Mouse (Mus musculus) forebrain, embryonic 12.5 days (tissue): ENCODE results near the gene Eif4e3. TPM values are rescaled to one million over a fixed set of nuclear protein-coding genes. Genes with fewer than 3 reads are reported as not detected.

Experiments used
- ATAC-seq: fragments of 200-750 bp; cut with Nextera tagmentation; 2 replicates; pipeline ENCODE4 v1.8.0; 2017; ENCODE audit warnings: moderate TSS enrichment; ENCODE audit not compliant: low FRiP score
- H3K27ac ChIP-seq: fragments of 300-500 bp; sonication (generic); 2 replicates; pipeline ENCODE4 v1.5.1; 2016; ENCODE audit warnings: mild to moderate bottlenecking
- H3K27me3 ChIP-seq: fragments of 300-500 bp; sonication (generic); 2 replicates; pipeline ENCODE4 v1.6.1; 2016; ENCODE audit warnings: mild to moderate bottlenecking
- H3K36me3 ChIP-seq: fragments of 300-500 bp; sonication (generic); replicated peaks from 2 replicates; pipeline ENCODE4 v1.6.1; 2016; ENCODE audit warnings: mild to moderate bottlenecking
- H3K4me1 ChIP-seq: fragments of 300-500 bp; sonication (generic); 2 replicates; pipeline ENCODE4 v1.6.1; 2016
- H3K4me2 ChIP-seq: fragments of 300-500 bp; sonication (generic); 2 replicates; pipeline ENCODE4 v1.6.1; 2016; ENCODE audit warnings: mild to moderate bottlenecking, moderate library complexity
- H3K4me3 ChIP-seq: fragments of 300-500 bp; sonication (generic); replicated peaks from 2 replicates; pipeline ENCODE4 v1.5.1; 2016; ENCODE audit warnings: mild to moderate bottlenecking
- H3K9ac ChIP-seq: fragments of 300-500 bp; sonication (generic); 2 replicates; pipeline ENCODE4 v1.6.1; 2016; ENCODE audit warnings: mild to moderate bottlenecking
- H3K9me3 ChIP-seq: fragments of 300-500 bp; sonication (generic); 2 replicates; pipeline ENCODE4 v1.6.1; 2016
- WGBS: fragments of 180-500 bp; shearing (Covaris S2); methylation state at CpG from one replicate; pipeline ENCODE4 v1.1.7; 2016; 5-methylcytosine and 5-hydroxymethylcytosine counted together
- polyA plus RNA-seq: library from polyadenylated mRNA; unstranded; fragments of >200 nt; fragmentation: Nextera tagmentation; extraction: Ambion mirVana; gene quantifications from 2 replicates; pipeline ENCODE4 v1.2.1, GENCODE M21; 2016

Eif4e3 gene
- polyA plus RNA-seq, 1 experiment from 2014 or later: 12.7 TPM

DNA sequence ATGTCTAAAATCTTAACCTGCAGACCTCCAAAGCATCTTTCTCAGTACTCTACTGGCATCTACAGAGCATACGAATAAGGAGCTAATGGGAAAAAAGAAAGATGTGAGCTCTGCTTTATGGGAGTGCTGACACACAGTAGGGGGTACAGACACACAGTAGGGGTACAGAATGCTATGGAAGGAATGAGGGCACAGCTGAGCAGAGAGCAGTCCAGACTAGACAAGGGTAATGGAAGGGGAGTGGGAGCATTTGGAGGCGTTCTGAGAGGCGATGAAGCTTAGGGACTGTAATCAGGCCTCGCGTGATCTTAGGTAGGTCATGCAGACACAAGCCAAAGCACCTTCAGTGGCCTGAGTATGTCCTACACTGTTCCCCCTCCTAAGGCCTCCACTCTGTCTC is 17.4 kb upstream of the Eif4e3 start:
- H3K27ac ChIP-seq: no peak overlapping the region
- ATAC-seq: no peak
- H3K4me3 ChIP-seq: no peak overlapping the region
- H3K9ac ChIP-seq: no peak overlapping the region
- H3K9me3 ChIP-seq: no peaks in the 10 kb centered on the region
- 0 out of 2 replicates have a peak, but pooled peaks cover 4% of the 10 kb centered on the region for H3K27me3 ChIP-seq
- WGBS: 85% methylated on average over 5 of the region's 5 CpGs
- no peaks in the 10 kb centered on the region for H3K36me3 ChIP-seq
- H3K4me2 ChIP-seq: no peak overlapping the region
- no peaks in the 10 kb centered on the region for H3K4me1 ChIP-seq

DNA sequence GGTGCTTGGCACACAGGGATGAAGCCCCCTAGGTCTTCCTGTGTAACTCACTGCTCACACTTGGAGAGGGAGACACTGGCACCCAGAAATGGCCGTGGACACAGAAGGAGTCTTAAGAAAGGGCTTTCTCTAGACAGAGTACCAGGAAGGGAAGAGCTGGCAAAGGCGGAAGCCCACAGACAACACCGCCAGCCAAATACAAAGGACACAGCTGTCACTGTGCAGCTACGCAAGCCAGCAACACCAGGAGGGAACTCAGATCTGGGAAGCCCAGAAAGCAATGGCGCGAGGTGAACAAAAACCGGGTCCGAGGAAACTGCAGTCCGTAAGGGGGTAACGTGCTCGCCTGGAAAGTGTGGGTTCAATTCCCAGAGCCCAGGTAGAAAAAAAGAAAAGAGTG is 11.5 kb upstream of the Eif4e3 start:
- 0 out of 2 replicates have a peak, but pooled peaks have one; percentile 17 for ATAC-seq
- no peaks in the 10 kb centered on the region for H3K9me3 ChIP-seq
- H3K27me3 ChIP-seq: no peaks in the 10 kb centered on the region
- H3K4me1 ChIP-seq: peaks cover 10% of the 10 kb centered on the region; the same call in 1 of the 2 replicates
- 73% methylated on average over 11 of the region's 11 CpGs for WGBS
- no peaks in the 10 kb centered on the region for H3K36me3 ChIP-seq
- no peak overlapping the region for H3K4me3 ChIP-seq
- H3K4me2 ChIP-seq: no peak overlapping the region
- peak overlapping the region; percentile 26; the same call in 1 of the 2 replicates for H3K27ac ChIP-seq
- no peak overlapping the region for H3K9ac ChIP-seq

DNA sequence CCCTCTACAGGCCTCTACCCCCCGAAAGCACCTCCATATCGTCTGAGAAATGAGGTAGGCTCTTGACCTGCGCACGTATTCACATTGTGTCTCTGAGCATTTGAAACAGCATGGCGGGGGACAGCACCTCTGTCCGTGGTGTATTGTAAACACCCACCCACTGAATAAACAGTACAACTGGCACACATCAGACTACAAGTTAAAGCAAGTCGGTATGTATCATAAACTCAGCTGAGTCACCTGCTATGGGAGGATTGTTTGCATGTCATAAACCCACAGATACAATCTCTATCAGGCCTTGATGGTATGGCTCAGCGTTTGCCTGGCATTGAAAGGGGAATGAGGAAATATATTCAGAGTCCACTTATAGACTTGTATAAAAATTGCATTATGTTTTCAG is 10.8 kb upstream of the Eif4e3 start:
- WGBS: 88% methylated on average over 8 of the region's 8 CpGs
- no peaks in the 10 kb centered on the region for H3K36me3 ChIP-seq
- no peak overlapping the region for H3K9ac ChIP-seq
- H3K27me3 ChIP-seq: no peaks in the 10 kb centered on the region
- ATAC-seq: no peak
- peaks cover 10% of the 10 kb centered on the region; the same call in 1 of the 2 replicates for H3K4me1 ChIP-seq
- no peaks in the 10 kb centered on the region for H3K9me3 ChIP-seq
- H3K4me2 ChIP-seq: no peak overlapping the region
- H3K4me3 ChIP-seq: no peak overlapping the region
- no peak overlapping the region for H3K27ac ChIP-seq

DNA sequence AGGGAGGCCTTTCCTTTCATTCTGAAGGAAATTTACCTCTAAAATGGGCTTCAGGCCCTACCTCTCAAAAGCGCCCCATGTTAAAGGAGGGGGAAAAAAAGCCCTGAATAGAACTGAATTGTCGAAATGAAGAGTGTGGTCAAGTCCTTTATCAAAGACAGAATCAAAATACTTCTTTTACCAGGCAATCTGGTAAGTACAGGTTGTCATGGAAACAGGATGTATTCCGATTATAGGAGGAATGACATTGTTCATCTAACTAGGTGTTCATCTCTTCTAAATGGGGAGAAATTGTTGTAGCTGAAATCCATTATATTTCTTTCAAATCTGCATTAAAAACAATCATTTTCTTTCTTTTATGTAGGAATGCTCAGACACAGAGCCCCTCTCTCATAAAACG is 7.9 kb upstream of the Eif4e3 start:
- Histone ChIP-seq H3K4me1 (peaks cover 28% of the 10 kb centered on the region), H3K27ac (no peak overlapping the region), H3K9ac (no peak overlapping the region), H3K36me3 (no peaks in the 10 kb centered on the region), H3K9me3 (no peaks in the 10 kb centered on the region), H3K27me3 (no peaks in the 10 kb centered on the region), H3K4me2 (no peak overlapping the region), H3K4me3 (no peak overlapping the region)
- ATAC-seq: no peak
- WGBS: 51% methylated on average over 4 of the region's 4 CpGs

DNA sequence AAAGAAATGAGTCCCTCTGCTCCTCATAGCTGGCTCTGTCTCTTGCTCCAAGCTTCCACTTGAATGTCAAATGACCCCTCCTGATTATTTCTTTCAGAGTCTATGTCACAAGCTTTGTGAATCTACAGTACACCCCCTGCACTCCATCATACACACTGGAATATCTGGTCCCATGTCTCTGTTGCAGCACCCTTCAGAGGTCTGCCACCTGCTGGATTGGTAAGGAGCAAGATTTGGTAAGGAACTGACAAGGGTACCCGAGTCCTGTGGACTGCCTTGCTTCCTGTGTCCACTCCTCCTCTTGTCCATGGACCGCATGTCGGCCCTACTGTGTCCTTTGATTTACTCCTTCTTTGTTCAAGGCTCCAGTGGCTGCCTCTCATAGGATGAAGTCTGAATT is 5.2 kb upstream of the Eif4e3 start:
- Histone ChIP-seq H3K4me3 (no peak overlapping the region), H3K9me3 (no peaks in the 10 kb centered on the region), H3K27me3 (peaks cover 9% of the 10 kb centered on the region; the same call in 1 of the 2 replicates), H3K36me3 (no peaks in the 10 kb centered on the region), H3K4me1 (peaks cover 44% of the 10 kb centered on the region), H3K4me2 (no peak overlapping the region), H3K27ac (no peak overlapping the region), H3K9ac (no peak overlapping the region)
- ATAC-seq: no peak
- WGBS: 76% methylated on average over 3 of the region's 3 CpGs

DNA sequence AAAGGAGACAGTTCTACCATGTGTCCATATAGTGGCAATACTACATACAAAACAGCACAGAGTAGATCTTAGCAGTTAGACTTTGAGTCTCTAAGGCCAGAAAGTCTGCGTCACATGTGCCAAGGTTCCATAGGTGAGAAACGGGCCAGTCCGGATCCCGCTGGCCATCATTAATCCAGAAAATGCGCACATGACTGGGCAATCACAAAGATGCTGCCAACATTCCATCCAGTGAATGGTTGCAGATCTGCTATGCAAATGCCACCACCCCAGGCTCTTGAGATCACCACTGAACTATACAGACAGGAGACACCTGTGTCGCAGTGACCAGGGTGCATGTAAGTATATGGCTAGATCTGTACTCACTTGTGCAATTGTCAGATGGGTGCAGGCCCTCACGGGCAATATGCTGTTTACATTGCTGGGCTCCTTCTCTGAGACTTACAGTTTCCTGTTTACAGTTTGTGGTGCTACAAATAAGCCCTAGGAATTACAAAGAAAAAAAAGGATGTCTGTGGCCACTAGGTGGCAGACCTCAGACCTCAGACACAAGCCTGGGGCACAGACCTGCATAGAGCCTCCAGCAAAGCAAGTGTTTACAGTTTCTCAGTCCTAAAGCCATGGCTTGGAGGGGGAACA is 4.0 kb upstream of the Eif4e3 start:
- WGBS: 56% methylated on average over 7 of the region's 7 CpGs

DNA sequence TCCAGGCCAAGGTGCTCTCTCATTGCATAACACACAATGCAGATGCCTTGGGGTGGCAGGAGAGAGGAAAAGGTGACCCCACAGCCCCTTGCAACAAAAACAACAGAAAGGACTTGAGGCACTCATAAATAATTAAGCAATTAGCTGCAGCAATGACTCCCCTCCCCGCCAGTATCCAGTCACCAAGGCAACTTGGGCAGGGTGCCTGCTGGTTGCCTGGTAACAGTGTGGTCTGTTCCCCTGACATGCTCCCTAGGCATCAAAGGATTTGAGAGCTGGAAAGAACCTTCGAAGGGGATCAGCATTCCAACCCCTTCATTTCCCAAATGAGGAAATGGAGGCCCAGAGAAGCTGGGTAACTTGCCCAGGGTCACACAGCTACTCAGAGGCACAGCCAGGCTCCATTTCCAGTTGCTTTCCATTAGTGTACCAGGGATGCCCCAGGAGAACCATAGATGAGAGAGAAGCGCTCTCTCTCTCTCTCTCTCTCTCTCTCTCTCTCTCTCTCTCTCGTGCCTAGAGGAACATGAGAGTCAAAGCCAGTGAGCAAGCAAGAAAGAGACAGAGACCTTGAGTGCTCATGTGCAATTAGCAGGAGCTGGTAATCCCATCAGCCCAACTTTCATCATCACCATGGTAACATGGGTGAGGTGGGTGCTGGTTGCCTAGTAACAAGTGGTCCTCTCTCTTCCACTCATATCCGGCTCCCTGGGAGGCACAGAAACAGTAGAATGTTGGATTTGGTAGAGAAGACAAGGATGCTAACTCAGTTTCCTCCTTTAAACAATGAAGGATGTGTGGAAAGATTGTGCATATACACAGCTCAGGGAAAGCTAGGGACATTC is 3.1 kb upstream of the Eif4e3 start:
- ATAC-seq: peak; percentile 84
- Histone ChIP-seq H3K36me3 (no peaks in the 10 kb centered on the region), H3K4me1 (peaks cover 57% of the 10 kb centered on the region), H3K4me3 (no peak overlapping the region), H3K9me3 (no peaks in the 10 kb centered on the region), H3K27me3 (peaks cover 15% of the 10 kb centered on the region), H3K4me2 (peak overlapping the region; percentile 24; the same call in 1 of the 2 replicates), H3K27ac (peak overlapping the region; percentile 87), H3K9ac (no peak overlapping the region)
- WGBS: 11% methylated on average over 5 of the region's 5 CpGs

More for the DNA sequence above, 4.0 kb upstream of the Eif4e3 start:
- Histone ChIP-seq H3K4me1 (peaks cover 52% of the 10 kb centered on the region), H3K27ac (peak overlapping the region; percentile 87), H3K9ac (no peak overlapping the region), H3K4me2 (no peak overlapping the region), H3K9me3 (no peaks in the 10 kb centered on the region), H3K27me3 (peaks cover 9% of the 10 kb centered on the region; the same call in 1 of the 2 replicates), H3K36me3 (no peaks in the 10 kb centered on the region), H3K4me3 (no peak overlapping the region)
- ATAC-seq: peak; percentile 28; the same call in 1 of the 2 replicates

DNA sequence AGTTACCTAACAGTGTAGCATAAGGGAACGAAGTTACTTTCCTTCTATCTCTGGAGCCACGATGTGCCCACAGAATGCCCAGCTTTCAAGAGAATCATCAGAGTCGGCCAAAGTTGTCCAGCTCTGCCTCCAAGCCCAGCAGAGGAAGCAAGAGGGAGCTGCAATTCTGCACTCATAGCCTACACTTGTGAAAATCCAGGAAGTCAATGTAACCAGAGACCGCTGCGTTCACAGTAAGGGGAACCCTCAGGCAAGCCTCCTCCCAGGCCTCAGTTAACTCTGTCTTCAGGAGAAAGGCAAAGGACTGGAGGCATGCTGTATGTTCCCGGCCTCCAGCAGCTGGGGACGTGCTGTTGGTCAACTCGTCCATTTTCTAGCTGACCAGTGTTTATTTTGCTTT is 719 bp upstream of the Eif4e3 start:
- Histone ChIP-seq H3K9ac (0 out of 2 replicates have a peak overlapping the region, but pooled peaks have one; percentile 79), H3K9me3 (no peaks in the 10 kb centered on the region), H3K27ac (peak overlapping the region; percentile 75)

DNA sequence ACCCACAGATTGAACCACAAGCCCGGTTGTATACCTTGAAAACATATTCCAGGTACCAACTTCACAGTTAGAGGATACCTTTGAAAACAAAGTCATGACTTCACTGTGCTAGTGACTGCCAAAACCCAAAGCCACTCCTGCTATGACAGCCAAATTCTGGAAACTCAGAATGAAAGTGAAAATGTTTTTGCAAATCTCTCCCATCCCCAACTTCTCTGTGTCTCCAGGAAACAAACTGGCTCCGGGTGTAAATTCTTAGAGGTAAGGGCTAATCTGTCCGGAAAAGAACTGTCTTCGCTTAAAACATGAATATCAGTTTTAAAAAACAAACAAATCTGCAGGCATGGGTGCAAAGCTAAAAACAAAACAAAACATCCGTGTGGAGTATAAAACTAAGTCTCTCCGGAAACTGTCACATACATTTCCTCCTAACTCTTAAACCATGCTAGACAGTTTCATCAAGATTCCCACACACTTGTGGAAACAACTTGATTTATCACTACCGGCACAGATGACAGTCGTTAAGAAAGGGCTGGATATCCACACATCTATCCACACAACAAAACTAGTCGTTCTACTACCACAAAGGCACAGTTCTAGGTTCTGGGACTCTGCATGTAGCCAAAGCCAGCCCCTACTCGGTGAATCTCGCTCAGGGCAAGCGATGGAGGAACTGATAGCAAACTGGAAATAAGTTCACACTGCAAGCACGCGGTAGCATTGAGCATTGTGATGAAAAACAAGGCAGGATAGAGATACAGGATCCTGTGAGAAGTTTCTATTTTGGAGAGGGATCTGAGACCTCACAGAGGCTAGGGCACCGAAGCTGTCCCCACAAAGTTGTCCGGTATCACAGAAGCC is 884 bp downstream of the Eif4e3 start:
- no peak for ATAC-seq
- peak overlapping the region; percentile 81 for H3K4me3 ChIP-seq
- H3K27me3 ChIP-seq: peaks cover 24% of the 10 kb centered on the region
- H3K4me1 ChIP-seq: peaks cover 58% of the 10 kb centered on the region
- H3K9me3 ChIP-seq: no peaks in the 10 kb centered on the region
- no peaks in the 10 kb centered on the region for H3K36me3 ChIP-seq
- peak overlapping the region; percentile 88 for H3K4me2 ChIP-seq
- 34% methylated on average over 16 of the region's 16 CpGs for WGBS
- H3K9ac ChIP-seq: peak overlapping the region; percentile 79
- H3K27ac ChIP-seq: no peak overlapping the region

More for the DNA sequence above, 719 bp upstream of the Eif4e3 start:
- peaks cover 24% of the 10 kb centered on the region for H3K27me3 ChIP-seq
- H3K4me1 ChIP-seq: peaks cover 62% of the 10 kb centered on the region
- no peak for ATAC-seq
- 48% methylated on average over 8 of the region's 8 CpGs for WGBS
- H3K4me3 ChIP-seq: peak overlapping the region; percentile 81
- H3K36me3 ChIP-seq: no peaks in the 10 kb centered on the region
- peak overlapping the region; percentile 88 for H3K4me2 ChIP-seq

DNA sequence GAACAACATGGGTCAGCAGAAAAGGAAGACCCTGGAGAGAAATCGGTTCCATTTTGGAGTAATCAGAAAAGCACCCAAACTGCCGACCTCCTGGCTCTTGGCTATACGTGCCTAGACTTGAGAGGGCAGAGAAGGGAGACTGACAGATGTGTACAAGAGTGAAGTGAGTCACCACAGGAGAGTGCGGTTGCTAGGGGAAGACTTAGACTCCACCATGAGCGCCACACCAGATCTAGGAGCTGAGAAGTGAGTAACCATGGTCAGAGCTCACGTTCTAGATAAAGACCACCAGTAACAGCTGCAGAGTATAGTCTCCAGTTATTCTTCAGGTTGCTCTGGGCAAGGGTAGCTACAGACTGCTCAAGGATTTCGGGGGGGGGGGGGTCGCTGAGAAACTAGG is 3.3 kb downstream of the Eif4e3 start:
- no peaks in the 10 kb centered on the region for H3K9me3 ChIP-seq
- H3K9ac ChIP-seq: no peak overlapping the region
- no peaks in the 10 kb centered on the region for H3K36me3 ChIP-seq
- WGBS: 71% methylated on average over 8 of the region's 8 CpGs
- peaks cover 45% of the 10 kb centered on the region for H3K4me1 ChIP-seq
- no peak overlapping the region for H3K27ac ChIP-seq
- no peak for ATAC-seq
- H3K4me3 ChIP-seq: no peak overlapping the region
- H3K4me2 ChIP-seq: no peak overlapping the region
- H3K27me3 ChIP-seq: peaks cover 20% of the 10 kb centered on the region

DNA sequence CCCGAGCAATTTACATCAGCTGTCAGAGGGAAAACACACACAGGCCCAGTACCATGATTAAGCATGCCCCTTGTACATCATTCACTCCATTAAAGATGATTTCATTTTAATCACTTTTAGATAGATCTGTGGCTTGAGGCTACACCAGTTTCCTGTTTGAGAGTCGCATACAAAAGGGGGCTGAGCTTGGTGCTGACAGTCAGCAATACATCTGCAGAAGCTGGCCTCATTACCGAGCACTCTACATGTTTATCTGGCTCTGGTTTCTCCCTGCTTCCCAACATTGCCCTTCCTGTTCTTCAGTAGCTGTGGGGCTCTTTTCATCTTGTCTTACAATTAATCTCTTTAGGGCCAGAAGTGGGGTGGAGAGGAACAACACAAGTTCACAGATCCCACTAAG is 6.1 kb downstream of the Eif4e3 start:
- Histone ChIP-seq H3K9ac (no peak overlapping the region), H3K9me3 (no peaks in the 10 kb centered on the region), H3K4me3 (no peak overlapping the region), H3K36me3 (no peaks in the 10 kb centered on the region), H3K4me2 (no peak overlapping the region), H3K27me3 (peaks cover 15% of the 10 kb centered on the region), H3K27ac (no peak overlapping the region), H3K4me1 (peaks cover 25% of the 10 kb centered on the region)
- no peak for ATAC-seq
- WGBS: 61% methylated on average over 3 of the region's 3 CpGs

DNA sequence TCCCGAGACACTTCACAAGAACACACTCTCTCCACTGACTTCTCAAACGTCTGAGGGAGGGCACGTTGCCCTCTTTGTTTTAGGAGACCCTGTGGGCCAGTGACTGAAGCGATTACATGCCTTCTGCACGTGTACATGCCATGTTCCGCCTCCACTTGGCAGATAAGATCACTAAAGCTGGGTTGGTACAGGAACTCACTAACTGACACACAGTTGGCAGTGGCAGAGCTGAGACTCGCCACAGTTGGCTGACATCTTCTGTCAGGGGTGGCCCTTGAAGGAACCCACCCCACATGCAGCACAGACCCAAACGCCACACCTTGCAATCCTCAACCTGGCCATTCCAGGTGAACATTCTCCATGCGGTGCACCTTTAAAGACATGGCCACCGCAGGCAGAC is 8.0 kb downstream of the Eif4e3 start:
- Histone ChIP-seq H3K36me3 (no peaks in the 10 kb centered on the region), H3K9me3 (no peaks in the 10 kb centered on the region), H3K4me3 (no peak overlapping the region), H3K4me1 (peaks cover 16% of the 10 kb centered on the region), H3K27me3 (0 out of 2 replicates have a peak, but pooled peaks cover 4% of the 10 kb centered on the region), H3K9ac (no peak overlapping the region), H3K4me2 (no peak overlapping the region), H3K27ac (no peak overlapping the region)
- 86% methylated on average over 10 of the region's 10 CpGs for whole genome bisulfite sequencing
- ATAC-seq: no peak
